Mouse (Mus musculus) hindbrain, embryonic 10.5 days (tissue): ENCODE results near the gene Nipal4. TPM values are rescaled to one million over a fixed set of nuclear protein-coding genes. Genes with fewer than 3 reads are reported as not detected.
A peak's percentile ranks its signal among the peaks of the same experiment; 100 is the strongest.
"Not testable (repeated sequence)": the region's sequence is repeated elsewhere in the genome, so short reads cannot be mapped to it uniquely, and the experiment has no call there.

Experiments used
- DNase-seq: peaks from one replicate; pipeline ENCODE4 v3.0.0-alpha.2; 2017; ENCODE audit warnings: low spot score
- H3K27ac ChIP-seq: fragments of 300-500 bp; sonication (generic); 2 replicates; pipeline ENCODE4 v1.5.1; 2016; ENCODE audit warnings: mild to moderate bottlenecking, moderate library complexity
- H3K27me3 ChIP-seq: fragments of 300-500 bp; sonication (generic); 2 replicates; pipeline ENCODE4 v1.6.1; 2016; ENCODE audit warnings: mild to moderate bottlenecking; ENCODE audit not compliant: poor library complexity, insufficient read depth, severe bottlenecking
- H3K36me3 ChIP-seq: fragments of 300-500 bp; sonication (generic); 2 replicates; pipeline ENCODE4 v1.6.1; 2016; ENCODE audit warnings: mild to moderate bottlenecking, moderate library complexity
- H3K4me1 ChIP-seq: fragments of 300-500 bp; sonication (generic); replicated peaks from 2 replicates; pipeline ENCODE4 v1.6.1; 2016; ENCODE audit warnings: mild to moderate bottlenecking
- H3K4me3 ChIP-seq: fragments of 300-500 bp; sonication (generic); 2 replicates; pipeline ENCODE4 v1.5.1; 2016; ENCODE audit warnings: mild to moderate bottlenecking, moderate library complexity
- H3K9me3 ChIP-seq: fragments of 300-500 bp; sonication (generic); 2 replicates; pipeline ENCODE4 v1.6.1; 2016; ENCODE audit warnings: mild to moderate bottlenecking, moderate library complexity
- WGBS: fragments of 180-500 bp; shearing (Covaris S2); methylation state at CpG from one replicate; pipeline ENCODE4 v1.1.7; 2016; 5-methylcytosine and 5-hydroxymethylcytosine counted together
- polyA plus RNA-seq: library from polyadenylated mRNA; unstranded; fragments of >200 nt; fragmentation: Nextera tagmentation; extraction: Ambion mirVana; gene quantifications from 2 replicates; pipeline ENCODE4 v1.2.1, GENCODE M21; 2016

Gene Nipal4
- polyA plus RNA-seq, 1 experiment from 2014 or later: 0.65 TPM

GRCm38 (mm10) chr11:46188283-46188682 lies 22.0 kb upstream of the Nipal4 start:
- DNase-seq: no peak
- Histone ChIP-seq H3K36me3 (0 out of 2 replicates have a peak, but pooled peaks cover 3% of the 10 kb centered on the region), H3K9me3 (no peaks in the 10 kb centered on the region), H3K4me3 (no peak overlapping the region), H3K4me1 (peaks cover 8% of the 10 kb centered on the region; the same call in 1 of the 2 replicates), H3K27me3 (no peaks in the 10 kb centered on the region), H3K27ac (no peak overlapping the region)
- WGBS: 79% methylated on average over 2 of the region's 2 CpGs

DNA sequence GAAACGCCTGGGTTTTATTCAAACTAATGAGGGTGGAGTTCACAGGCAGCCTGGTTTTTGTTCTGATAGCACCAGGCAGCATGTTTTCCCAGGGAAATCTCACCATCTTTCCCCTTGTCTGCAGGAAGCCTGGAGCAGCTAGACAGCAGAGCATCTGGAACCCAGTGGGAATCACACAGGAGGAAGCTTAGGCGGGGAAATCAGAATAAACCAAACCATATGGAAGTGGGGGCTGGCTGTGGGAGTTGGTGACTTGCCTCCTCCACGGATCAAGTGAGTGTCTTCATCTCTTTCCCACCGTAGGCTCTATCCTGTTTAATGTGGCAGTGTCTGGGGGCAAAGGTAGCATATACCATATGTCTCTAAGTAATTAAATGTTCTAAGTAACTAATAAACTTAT lies 19.2 kb upstream of the Nipal4 start:
- no peak overlapping the region for H3K27ac ChIP-seq
- H3K4me3 ChIP-seq: no peak overlapping the region
- H3K27me3 ChIP-seq: no peaks in the 10 kb centered on the region
- 47% methylated on average over 4 of the region's 4 CpGs for WGBS
- H3K36me3 ChIP-seq: no peaks in the 10 kb centered on the region
- no peak for DNase-seq
- H3K9me3 ChIP-seq: no peaks in the 10 kb centered on the region
- peaks cover 8% of the 10 kb centered on the region; the same call in 1 of the 2 replicates for H3K4me1 ChIP-seq

DNA sequence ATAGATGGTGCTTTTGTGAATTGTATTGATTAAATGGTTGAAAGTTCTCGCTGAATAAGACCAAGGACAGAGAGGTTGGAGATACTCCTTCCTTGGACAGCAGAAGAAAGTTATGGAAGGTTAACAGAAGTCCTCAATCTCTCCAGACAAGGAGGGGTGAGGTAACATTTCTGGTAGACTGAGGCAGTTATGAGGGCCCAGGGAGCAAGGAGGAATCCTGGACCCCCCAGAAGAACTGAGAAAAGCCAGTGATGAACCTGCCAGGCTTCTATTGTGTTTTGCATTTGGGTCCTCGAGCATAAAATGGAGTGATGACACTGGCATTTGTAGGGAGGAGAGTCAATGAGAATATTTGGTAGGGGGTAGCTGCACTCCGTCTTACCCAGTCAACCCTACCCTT lies 18.6 kb upstream of the Nipal4 start:
- DNase-seq: no peak
- no peaks in the 10 kb centered on the region for H3K36me3 ChIP-seq
- WGBS: 76% methylated on average over 3 of the region's 3 CpGs

GRCm38 (mm10) chr11:46182031-46182430 lies 15.7 kb upstream of the Nipal4 start:
- not testable (repeated sequence) for H3K36me3 ChIP-seq, H3K27me3 ChIP-seq, H3K4me3 ChIP-seq, DNase-seq, H3K9me3 ChIP-seq, H3K27ac ChIP-seq, H3K4me1 ChIP-seq
- WGBS: 89% methylated on average over 1 of the region's 1 CpGs

More for the DNA sequence above, 18.6 kb upstream of the Nipal4 start:
- H3K27me3 ChIP-seq: no peaks in the 10 kb centered on the region
- no peak overlapping the region for H3K27ac ChIP-seq
- peaks cover 8% of the 10 kb centered on the region; the same call in 1 of the 2 replicates for H3K4me1 ChIP-seq
- H3K4me3 ChIP-seq: no peak overlapping the region
- no peaks in the 10 kb centered on the region for H3K9me3 ChIP-seq

GRCm38 (mm10) chr11:46177246-46178043 lies 11.1 kb upstream of the Nipal4 start:
- WGBS: 79% methylated on average over 10 of the region's 10 CpGs
- no peaks in the 10 kb centered on the region for H3K4me1 ChIP-seq

GRCm38 (mm10) chr11:46176155-46176554 lies 9.8 kb upstream of the Nipal4 start:
- WGBS: 92% methylated on average over 6 of the region's 6 CpGs
- no peaks in the 10 kb centered on the region for H3K36me3 ChIP-seq
- DNase-seq: no peak
- no peak overlapping the region for H3K4me3 ChIP-seq
- H3K27ac ChIP-seq: no peak overlapping the region
- H3K4me1 ChIP-seq: no peaks in the 10 kb centered on the region
- H3K9me3 ChIP-seq: no peaks in the 10 kb centered on the region
- no peaks in the 10 kb centered on the region for H3K27me3 ChIP-seq

More at GRCm38 (mm10) chr11:46177246-46178043, 11.1 kb upstream of the Nipal4 start:
- no peak overlapping the region for H3K4me3 ChIP-seq
- no peaks in the 10 kb centered on the region for H3K9me3 ChIP-seq
- no peak for DNase-seq
- no peaks in the 10 kb centered on the region for H3K36me3 ChIP-seq
- no peak overlapping the region for H3K27ac ChIP-seq
- no peaks in the 10 kb centered on the region for H3K27me3 ChIP-seq

- Histone ChIP-seq H3K4me1 (peaks cover 7% of the 10 kb centered on the region), H3K9me3 (no peaks in the 10 kb centered on the region), H3K27me3 (peaks cover 7% of the 10 kb centered on the region; the same call in 1 of the 2 replicates), H3K27ac (no peak overlapping the region), H3K4me3 (no peak overlapping the region), H3K36me3 (no peaks in the 10 kb centered on the region)
- WGBS: 95% methylated on average over 9 of the region's 9 CpGs
- no peak for DNase-seq
Measured at GRCm38 (mm10) chr11:46172128-46172527, 5.8 kb upstream of the Nipal4 start.

DNA sequence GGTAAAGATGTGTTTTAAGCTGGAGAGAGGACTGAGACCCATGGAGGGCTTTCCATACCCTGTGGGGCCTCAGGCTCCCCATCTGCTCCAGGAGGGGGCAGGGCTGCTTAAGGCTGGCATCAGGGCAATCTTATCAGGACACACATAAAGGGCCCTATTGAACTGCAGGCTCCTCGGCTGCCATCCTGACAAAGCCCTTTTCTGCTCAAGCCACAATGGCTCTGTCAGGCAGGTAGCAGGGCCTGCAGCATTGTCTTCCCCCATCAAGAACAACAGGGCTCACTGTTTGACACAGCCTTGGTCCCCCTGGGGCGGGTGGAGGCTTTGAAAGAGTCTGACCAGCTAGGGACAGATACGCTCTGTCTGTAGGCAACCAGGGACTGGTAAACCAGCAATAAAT lies 3.6 kb upstream of the Nipal4 start:
- WGBS: 38% methylated on average over 3 of the region's 3 CpGs

DNA sequence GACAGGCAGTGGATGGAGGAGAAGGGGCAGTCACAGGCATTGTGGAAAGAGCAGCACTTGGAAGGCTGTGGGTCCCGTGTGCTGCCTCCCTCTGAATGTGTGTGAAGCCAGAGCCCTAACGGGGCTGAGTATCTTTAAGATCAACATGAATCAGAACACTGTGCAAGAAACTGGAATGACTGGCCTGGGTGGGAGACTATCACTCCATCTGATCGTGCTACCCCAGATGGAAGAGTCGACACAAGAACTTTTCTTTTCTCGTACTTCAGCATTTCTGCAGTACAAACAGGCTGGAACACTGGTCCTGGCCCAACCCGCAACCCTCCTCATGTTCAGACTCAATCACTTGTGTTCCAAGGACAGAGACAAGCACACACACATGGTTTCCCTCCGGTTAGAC lies 2.2 kb upstream of the Nipal4 start:
- no peak for DNase-seq
- Histone ChIP-seq H3K4me3 (no peak overlapping the region), H3K9me3 (no peaks in the 10 kb centered on the region), H3K36me3 (no peaks in the 10 kb centered on the region), H3K27me3 (peaks cover 31% of the 10 kb centered on the region), H3K4me1 (peaks cover 16% of the 10 kb centered on the region), H3K27ac (no peak overlapping the region)
- 91% methylated on average over 7 of the region's 7 CpGs for WGBS

More for the DNA sequence above, 3.6 kb upstream of the Nipal4 start:
- H3K27me3 ChIP-seq: peaks cover 27% of the 10 kb centered on the region
- no peaks in the 10 kb centered on the region for H3K36me3 ChIP-seq
- no peak overlapping the region for H3K4me3 ChIP-seq
- peak overlapping the region; percentile 53 for H3K27ac ChIP-seq
- H3K4me1 ChIP-seq: peaks cover 16% of the 10 kb centered on the region
- no peaks in the 10 kb centered on the region for H3K9me3 ChIP-seq
- DNase-seq: peak; percentile 26

- DNase-seq: no peak
- no peak overlapping the region for H3K27ac ChIP-seq
- no peaks in the 10 kb centered on the region for H3K27me3 ChIP-seq
- no peaks in the 10 kb centered on the region for H3K9me3 ChIP-seq
- H3K4me3 ChIP-seq: no peak overlapping the region
- no peaks in the 10 kb centered on the region for H3K36me3 ChIP-seq
- no peaks in the 10 kb centered on the region for H3K4me1 ChIP-seq
Measured at GRCm38 (mm10) chr11:46157462-46157861, 8.8 kb downstream of the Nipal4 start.

DNA sequence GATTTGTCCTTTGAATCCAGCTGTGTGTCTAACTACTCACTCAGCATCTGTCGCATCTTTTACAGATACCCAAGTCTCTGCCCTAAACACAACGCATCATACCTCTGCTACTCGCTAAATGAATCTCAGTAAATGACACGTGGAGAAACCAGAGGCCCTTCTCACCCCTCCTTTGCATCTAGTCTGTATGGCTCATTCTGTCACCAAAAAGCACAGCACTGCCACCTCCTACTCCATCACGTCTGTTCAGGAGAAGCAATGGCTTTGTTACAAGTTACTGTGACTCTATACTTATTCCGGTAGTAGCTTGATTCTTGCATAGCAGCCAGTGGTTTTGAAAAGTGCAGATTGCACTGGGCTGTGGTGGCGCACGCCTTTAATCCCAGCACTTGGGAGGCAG lies 9.4 kb downstream of the Nipal4 start:
- no peak overlapping the region for H3K4me3 ChIP-seq
- no peak for DNase-seq
- WGBS: 89% methylated on average over 8 of the region's 8 CpGs
- H3K27me3 ChIP-seq: no peaks in the 10 kb centered on the region
- no peak overlapping the region for H3K27ac ChIP-seq
- H3K4me1 ChIP-seq: no peaks in the 10 kb centered on the region
- no peaks in the 10 kb centered on the region for H3K9me3 ChIP-seq
- H3K36me3 ChIP-seq: no peaks in the 10 kb centered on the region

- 94% methylated on average over 5 of the region's 5 CpGs for WGBS
- no peak for DNase-seq
- Histone ChIP-seq H3K27me3 (no peaks in the 10 kb centered on the region), H3K27ac (no peak overlapping the region), H3K4me1 (no peaks in the 10 kb centered on the region), H3K9me3 (no peaks in the 10 kb centered on the region), H3K36me3 (peaks cover 30% of the 10 kb centered on the region), H3K4me3 (no peak overlapping the region)
Measured at GRCm38 (mm10) chr11:46146619-46147018, 19.7 kb downstream of the Nipal4 start.

DNA sequence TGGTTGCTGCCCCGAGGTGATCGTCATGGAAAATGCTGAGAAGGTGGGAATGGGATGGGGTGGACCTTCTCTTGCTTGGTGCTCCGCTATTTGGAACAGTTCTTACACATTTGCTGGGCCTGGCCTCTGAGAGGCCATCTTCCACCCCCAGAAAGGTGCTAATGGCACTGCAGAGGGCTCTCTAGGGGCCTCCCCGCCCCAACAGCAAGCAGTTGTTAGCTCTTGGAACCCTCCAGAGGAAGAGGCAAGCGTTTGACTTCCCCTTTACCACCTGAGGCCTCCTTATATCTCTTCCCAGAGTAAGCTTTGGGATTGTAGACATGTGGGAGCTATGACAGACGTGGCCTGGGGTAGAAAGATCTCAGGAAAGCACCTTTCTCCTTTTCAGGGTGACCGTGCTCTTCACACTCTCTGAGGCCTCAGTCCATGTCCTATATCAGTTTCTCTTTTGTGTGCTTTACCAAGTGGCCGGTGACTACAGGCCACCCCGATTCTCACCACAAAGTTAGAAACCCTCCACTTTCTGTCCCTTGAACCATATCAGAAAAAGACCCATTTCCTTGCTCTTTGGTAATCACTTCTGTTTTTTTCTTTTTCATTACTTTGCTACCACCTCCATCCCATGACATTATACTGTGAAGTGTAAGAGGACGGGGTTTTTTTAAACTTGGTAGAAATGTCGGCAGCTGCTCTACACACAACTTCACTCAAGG lies 21.0 kb downstream of the Nipal4 start:
- Histone ChIP-seq H3K4me1 (no peaks in the 10 kb centered on the region), H3K27me3 (no peaks in the 10 kb centered on the region), H3K36me3 (peaks cover 42% of the 10 kb centered on the region), H3K9me3 (no peaks in the 10 kb centered on the region), H3K4me3 (no peak overlapping the region), H3K27ac (no peak overlapping the region)
- 88% methylated on average over 11 of the region's 11 CpGs for WGBS
- DNase-seq: no peak
